In the genomic region with DNA sequence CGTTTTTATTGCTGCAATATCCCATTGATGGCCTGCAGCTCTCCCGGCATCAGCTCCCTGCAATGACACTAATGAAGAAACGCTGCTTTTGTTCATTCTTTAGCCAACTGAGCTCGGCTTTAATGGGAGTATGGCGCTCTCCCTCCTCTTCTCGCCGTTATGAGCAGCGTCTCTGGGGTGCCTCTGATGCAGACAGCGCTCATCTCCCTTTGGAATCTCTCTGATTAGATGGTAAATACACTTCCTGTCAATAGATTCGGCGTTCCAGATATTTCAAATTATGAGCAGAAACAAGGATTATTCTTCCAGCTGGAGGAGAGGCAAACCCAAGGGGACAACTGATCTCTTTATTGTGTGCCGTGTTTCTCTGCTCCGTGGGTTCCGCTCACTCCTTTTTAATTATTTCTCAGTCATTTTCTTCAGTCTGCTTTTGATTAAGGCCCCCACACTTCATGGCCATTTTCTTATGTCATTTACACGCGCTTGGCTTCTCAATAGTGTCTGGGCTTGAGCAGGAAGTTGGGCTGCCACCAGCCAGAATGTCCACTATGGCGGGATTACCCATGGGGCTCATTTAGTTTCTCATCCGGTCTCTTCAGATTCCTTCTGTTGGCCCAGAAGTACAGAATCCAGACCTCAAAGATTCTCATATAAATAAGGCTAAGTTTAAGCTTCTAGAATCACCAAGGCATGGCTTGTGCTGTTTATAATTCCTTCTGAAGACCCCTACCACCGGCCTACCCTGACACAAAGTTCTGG, we compare ENCODE assay signal across 14 mouse cellular contexts. TPM values are rescaled to one million over a fixed set of nuclear protein-coding genes. Genes with fewer than 3 reads are reported as not detected.
DNase-seq lines count a peak whose midpoint lies in the region; ATAC-seq and TF ChIP-seq lines count a peak whose summit lies in the region.
"Had no signal": no experiment of that assay in that cellular context is flagged by ENCODE, and none has a peak within 500 bp of the region (broad histone marks: within the 10 kb centered on the region; RNA-seq: fewer than 3 reads in every experiment).

No protein-coding gene starts in this region.

- peak overlapping the region; percentile 24; the same call in 1 of the 2 replicates for H3K4me3 ChIP-seq in left cerebral cortex, adult 2 months
- H3K4me3 ChIP-seq in embryonic facial prominence, embryonic 14.5 days (ENCODE audit: low read depth, low read length), result no peak overlapping the region
- H3K4me3 ChIP-seq in hindbrain, embryonic 13.5 days, result 0 out of 2 replicates have a peak overlapping the region, but pooled peaks have one; percentile 3
- H3K4me3 ChIP-seq in midbrain, postnatal 0 days (ENCODE audit: low read depth, low read length), result no peak overlapping the region
- H3K4me3 ChIP-seq in lung, adult 2 months (replicated peaks; ENCODE audit: extremely low read depth, low read depth, low read length), result no peak overlapping the region
- H3K4me3 ChIP-seq: lung, embryonic 15.5 days had no signal

- WGBS in embryonic facial prominence, embryonic 14.5 days, result 45% methylated on average over 19 of the region's 19 CpGs
- WGBS in hindbrain, embryonic 13.5 days, result 49% methylated on average over 19 of the region's 19 CpGs
- 41% methylated on average over 19 of the region's 19 CpGs for WGBS in midbrain, postnatal 0 days
- 81% methylated on average over 19 of the region's 19 CpGs for WGBS in lung, adult 2 months

- peaks cover 19% of the 10 kb centered on the region; the same call in 1 of the 2 replicates for H3K4me1 ChIP-seq in embryonic facial prominence, embryonic 14.5 days (ENCODE audit: control insufficient read depth, insufficient read depth, low read length)
- H3K4me1 ChIP-seq in hindbrain, embryonic 13.5 days (replicated peaks), result peaks cover 13% of the 10 kb centered on the region; the same call in 1 of the 2 replicates
- H3K4me1 ChIP-seq in midbrain, postnatal 0 days (ENCODE audit: insufficient read depth, low read length), result no peaks in the 10 kb centered on the region
- H3K4me1 ChIP-seq in lung, adult 2 months (ENCODE audit: control insufficient read depth, insufficient read depth, low read length), result no peaks in the 10 kb centered on the region
- H3K4me1 ChIP-seq: lung, embryonic 15.5 days had no signal

- intact Hi-C loops in left cerebral cortex, adult 2 months (cut with DNase I), result no loop called here
- intact Hi-C loops in left cerebral cortex, postnatal 25 days (cut with DNase I), result no loop called here

- DNase-seq in left cerebral cortex, adult 2 months (ENCODE audit: extremely low spot score in 1 of 2, low spot score in 2 of 2), result no peak
- DNase-seq in left cerebral cortex, postnatal 25 days (ENCODE audit: low spot score in 2 of 2), result no peak
- DNase-seq in embryonic facial prominence, embryonic 14.5 days (ENCODE audit: low spot score), result peak; percentile 39
- DNase-seq in midbrain, postnatal 0 days (ENCODE audit: low spot score), result peak; percentile 41
- DNase-seq in ovary, postnatal 10 days (ENCODE audit: low spot score), result no peak
- no peak for DNase-seq in lung, adult 2 months
- DNase-seq in layer of hippocampus, adult 18-20 months (ENCODE audit: low spot score in 2 of 2), result no peak
- DNase-seq: adrenal gland, postnatal 25 days; cerebellum, adult 18-20 months; gastrocnemius, postnatal 14 days; right cerebral cortex, adult 18-20 months had no signal

- TF ChIP-seq POLR2A in lung, adult 2 months (IDR thresholded peaks at IDR 0.05; ENCODE audit: borderline replicate concordance, extremely low read depth, low read depth, low read length), result no peak

- no peaks in the 10 kb centered on the region for H3K9me3 ChIP-seq in embryonic facial prominence, embryonic 14.5 days (ENCODE audit: control insufficient read depth, low read length)
- no peaks in the 10 kb centered on the region for H3K9me3 ChIP-seq in hindbrain, embryonic 13.5 days
- no peaks in the 10 kb centered on the region for H3K9me3 ChIP-seq in midbrain, postnatal 0 days (ENCODE audit: low read length)
- H3K9me3 ChIP-seq: lung, embryonic 15.5 days had no signal

- H3K27me3 ChIP-seq in embryonic facial prominence, embryonic 14.5 days (replicated peaks; ENCODE audit: control insufficient read depth, insufficient read depth, low read length), result no peaks in the 10 kb centered on the region
- no peaks in the 10 kb centered on the region for H3K27me3 ChIP-seq in hindbrain, embryonic 13.5 days
- H3K27me3 ChIP-seq in midbrain, postnatal 0 days (ENCODE audit: insufficient read depth, low read length), result no peaks in the 10 kb centered on the region

- H3K36me3 ChIP-seq in embryonic facial prominence, embryonic 14.5 days (ENCODE audit: control insufficient read depth, insufficient read depth, low read length), result no peaks in the 10 kb centered on the region
- H3K36me3 ChIP-seq in hindbrain, embryonic 13.5 days, result no peaks in the 10 kb centered on the region
- H3K36me3 ChIP-seq in midbrain, postnatal 0 days (ENCODE audit: insufficient read depth, low read length), result no peaks in the 10 kb centered on the region
- H3K36me3 ChIP-seq: lung, embryonic 15.5 days had no signal

- TF ChIP-seq CTCF in left cerebral cortex, adult 2 months (IDR thresholded peaks at IDR 0.05), result no peak
- TF ChIP-seq CTCF in midbrain, postnatal 0 days (IDR thresholded peaks at IDR 0.05), result no peak
- no peak for TF ChIP-seq CTCF in lung, adult 2 months (IDR thresholded peaks at IDR 0.05; ENCODE audit: insufficient read depth, low read length)

- no peak for ATAC-seq in embryonic facial prominence, embryonic 14.5 days (ENCODE audit: low read depth)
- ATAC-seq in hindbrain, embryonic 13.5 days (ENCODE audit: low FRiP score), result no peak
- ATAC-seq in midbrain, postnatal 0 days (ENCODE audit: low FRiP score), result no peak
- ATAC-seq: intestine, embryonic 16.5 days had no signal

- peak overlapping the region; percentile 36 for H3K4me2 ChIP-seq in embryonic facial prominence, embryonic 14.5 days (ENCODE audit: low read depth, low read length)
- H3K4me2 ChIP-seq in hindbrain, embryonic 13.5 days, result peak overlapping the region; percentile 31
- H3K4me2 ChIP-seq in midbrain, postnatal 0 days (ENCODE audit: low read depth, low read length, poor library complexity, severe bottlenecking), result peak overlapping the region; percentile 34; the same call in 1 of the 2 replicates
- H3K4me2 ChIP-seq: lung, embryonic 15.5 days had no signal

- 0 out of 2 replicates have a peak overlapping the region, but pooled peaks have one; percentile 19 for H3K9ac ChIP-seq in embryonic facial prominence, embryonic 14.5 days (ENCODE audit: low read depth, low read length)
- H3K9ac ChIP-seq in hindbrain, embryonic 13.5 days, result no peak overlapping the region; the same call in 1 of the 2 replicates
- peak overlapping the region; percentile 46; the same call in 1 of the 2 replicates for H3K9ac ChIP-seq in midbrain, postnatal 0 days (replicated peaks; ENCODE audit: low read length, poor library complexity, severe bottlenecking)
- H3K9ac ChIP-seq: lung, embryonic 15.5 days had no signal

- no peak overlapping the region for H3K27ac ChIP-seq in left cerebral cortex, adult 2 months
- no peak overlapping the region for H3K27ac ChIP-seq in embryonic facial prominence, embryonic 14.5 days (replicated peaks; ENCODE audit: low read depth, low read length)
- H3K27ac ChIP-seq in hindbrain, embryonic 13.5 days, result peak overlapping the region; percentile 84
- H3K27ac ChIP-seq in midbrain, postnatal 0 days (ENCODE audit: low read depth, low read length), result peak overlapping the region; percentile 18; the same call in 1 of the 2 replicates
- H3K27ac ChIP-seq: lung, embryonic 15.5 days had no signal

RNA-seq across cellular contexts. Expression of a gene that starts 22.3 kb away (rescaled TPM):
- total RNA-seq in left cerebral cortex, adult 2 months (2021), result 1 to 10 TPM; 9.3 to 9.4 TPM
- 10 to 100 TPM; 11.2 to 12.0 TPM for total RNA-seq in left cerebral cortex, postnatal 25 days (2021)
- polyA plus RNA-seq in embryonic facial prominence, embryonic 14.5 days (2014; fragmentation: Nextera tagmentation; extraction: Ambion mirVana), result 31.5 and 37.9 TPM in 2 replicates
- polyA plus RNA-seq in hindbrain, embryonic 13.5 days (2015; fragmentation: Nextera tagmentation; extraction: Ambion mirVana), result 33.4 and 34.4 TPM in 2 replicates
- 13.4 and 19.0 TPM in 2 replicates for total RNA-seq in midbrain, postnatal 0 days (2014; rRNA removed)
- polyA plus RNA-seq in midbrain, postnatal 0 days (2015; fragmentation: Nextera tagmentation; extraction: Ambion mirVana), result 22.6 and 27.7 TPM in 2 replicates
- polyA plus RNA-seq in lung, adult 2 months (2012; rRNA removed), result 58.5 and 60.2 TPM in 2 replicates
- total RNA-seq in layer of hippocampus, adult 18-20 months (2021), result 10 to 100 TPM; 11.2 to 13.2 TPM

RNA-seq across cellular contexts. Expression of a gene that starts 22.5 kb away (rescaled TPM):
- total RNA-seq in left cerebral cortex, adult 2 months (2021), result 10 to 100 TPM; 32.1 to 36.1 TPM
- total RNA-seq in left cerebral cortex, postnatal 25 days (2021), result 10 to 100 TPM; 34.3 to 35.5 TPM
- 107 and 109 TPM in 2 replicates for polyA plus RNA-seq in embryonic facial prominence, embryonic 14.5 days (2014; fragmentation: Nextera tagmentation; extraction: Ambion mirVana)
- 85.8 and 93.7 TPM in 2 replicates for polyA plus RNA-seq in hindbrain, embryonic 13.5 days (2015; fragmentation: Nextera tagmentation; extraction: Ambion mirVana)
- total RNA-seq in midbrain, postnatal 0 days (2014; rRNA removed), result 36.9 and 55.5 TPM in 2 replicates
- 70.8 and 71.2 TPM in 2 replicates for polyA plus RNA-seq in midbrain, postnatal 0 days (2015; fragmentation: Nextera tagmentation; extraction: Ambion mirVana)
- 18.7 and 25.2 TPM in 2 replicates for polyA plus RNA-seq in lung, adult 2 months (2012; rRNA removed)
- total RNA-seq in layer of hippocampus, adult 18-20 months (2021), result 10 to 100 TPM; 37.2 to 39.8 TPM

RNA-seq across cellular contexts. Expression of a gene that starts 37.1 kb away (rescaled TPM):
- 10 to 100 TPM; 95.4 to 99.5 TPM for total RNA-seq in left cerebral cortex, adult 2 months (2021)
- 100 to 1,000 TPM; 105 TPM for total RNA-seq in left cerebral cortex, postnatal 25 days (2021)
- polyA plus RNA-seq in embryonic facial prominence, embryonic 14.5 days (2014; fragmentation: Nextera tagmentation; extraction: Ambion mirVana), result 110 and 114 TPM in 2 replicates
- 80.8 and 91.1 TPM in 2 replicates for polyA plus RNA-seq in hindbrain, embryonic 13.5 days (2015; fragmentation: Nextera tagmentation; extraction: Ambion mirVana)
- total RNA-seq in midbrain, postnatal 0 days (2014; rRNA removed), result 53.8 and 64.0 TPM in 2 replicates
- 92.2 and 96.4 TPM in 2 replicates for polyA plus RNA-seq in midbrain, postnatal 0 days (2015; fragmentation: Nextera tagmentation; extraction: Ambion mirVana)
- polyA plus RNA-seq in lung, adult 2 months (2012; rRNA removed), result 64.0 and 77.6 TPM in 2 replicates
- 100 to 1,000 TPM in 1 of 2 experiments, 10 to 100 TPM in 1; 95.5 to 100 TPM for total RNA-seq in layer of hippocampus, adult 18-20 months (2021)

Comparison
In these comparisons a context has a peak if more than half of its experiments do, and no peak if none do; other contexts are left out.
1. DNase-seq: peak in embryonic facial prominence, embryonic 14.5 days (single experiment) and midbrain, postnatal 0 days (single experiment); none in left cerebral cortex, adult 2 months (0 of 2), left cerebral cortex, postnatal 25 days (0 of 2), ovary, postnatal 10 days (single experiment), lung, adult 2 months (single experiment) and layer of hippocampus, adult 18-20 months (0 of 2).
2. H3K27ac ChIP-seq: peak in hindbrain, embryonic 13.5 days (single experiment) and midbrain, postnatal 0 days (single experiment); none in left cerebral cortex, adult 2 months (single experiment) and embryonic facial prominence, embryonic 14.5 days (single experiment).
3. H3K4me3 ChIP-seq: peak in left cerebral cortex, adult 2 months (single experiment) and hindbrain, embryonic 13.5 days (single experiment); none in embryonic facial prominence, embryonic 14.5 days (single experiment), midbrain, postnatal 0 days (single experiment) and lung, adult 2 months (single experiment).
4. Peak in every context shown above with its lines, with median percentiles within 50 percentile points of each other: H3K4me2 ChIP-seq.